Mouse (Mus musculus) limb, embryonic 12.5 days (tissue): Measurements from ENCODE around the gene Pgghg. TPM values are rescaled to one million over a fixed set of nuclear protein-coding genes. Genes with fewer than 3 reads are reported as not detected.
"Not testable (repeated sequence)": the region's sequence is repeated elsewhere in the genome, so short reads cannot be mapped to it uniquely, and the experiment has no call there.

Experiments used
- ATAC-seq: fragments of 200-750 bp; cut with Nextera tagmentation; 2 replicates; pipeline ENCODE4 v1.8.0; 2017; ENCODE audit warnings: low read depth, moderate TSS enrichment; ENCODE audit not compliant: insufficient number of reproducible peaks, insufficient read depth, low FRiP score, low TSS enrichment
- H3K27ac ChIP-seq: fragments of 300-500 bp; sonication (generic); 2 replicates; pipeline ENCODE4 v1.5.1; 2016; ENCODE audit warnings: mild to moderate bottlenecking, moderate library complexity
- H3K27me3 ChIP-seq: fragments of 300-500 bp; sonication (generic); 2 replicates; pipeline ENCODE4 v1.6.1; 2016; ENCODE audit warnings: mild to moderate bottlenecking, moderate library complexity
- H3K36me3 ChIP-seq: fragments of 300-500 bp; sonication (generic); 2 replicates; pipeline ENCODE4 v1.6.1; 2016; ENCODE audit warnings: mild to moderate bottlenecking, moderate library complexity
- H3K4me1 ChIP-seq: fragments of 300-500 bp; sonication (generic); replicated peaks from 2 replicates; pipeline ENCODE4 v1.6.1; 2016
- H3K4me2 ChIP-seq: fragments of 300-500 bp; sonication (generic); 2 replicates; pipeline ENCODE4 v1.6.1; 2016; ENCODE audit warnings: mild to moderate bottlenecking, moderate library complexity
- H3K4me3 ChIP-seq: fragments of 300-500 bp; sonication (generic); replicated peaks from 2 replicates; pipeline ENCODE4 v1.5.1; 2016; ENCODE audit warnings: mild to moderate bottlenecking
- H3K9ac ChIP-seq: fragments of 300-500 bp; sonication (generic); replicated peaks from 2 replicates; pipeline ENCODE4 v1.6.1; 2016; ENCODE audit warnings: mild to moderate bottlenecking, moderate library complexity
- H3K9me3 ChIP-seq: fragments of 300-500 bp; sonication (generic); 2 replicates; pipeline ENCODE4 v1.6.1; 2016; ENCODE audit warnings: mild to moderate bottlenecking, moderate library complexity
- WGBS: fragments of 180-500 bp; shearing (Covaris S2); methylation state at CpG from one replicate; pipeline ENCODE4 v1.1.7; 2016; 5-methylcytosine and 5-hydroxymethylcytosine counted together
- polyA plus RNA-seq: library from polyadenylated mRNA; unstranded; fragments of >200 nt; fragmentation: Nextera tagmentation; extraction: Ambion mirVana; gene quantifications from 2 replicates; pipeline ENCODE4 v1.2.1, GENCODE M21; 2016

Gene Pgghg
- polyA plus RNA-seq, 1 experiment from 2014 or later = 18.9 TPM

GRCm38 (mm10) chr7:140955758-140956555, 14.8 kb downstream of the Pgghg start, which contains the start of the genes Gm45717 and Ifitm2:
Gene Gm45717, minus strand, starts transcription at chr7:140955937.
Gene Ifitm2, minus strand, starts transcription at chr7:140955987.
- Histone ChIP-seq H3K27me3 (no peaks in the 10 kb centered on the region), H3K36me3 (peaks cover 13% of the 10 kb centered on the region; the same call in 1 of the 2 replicates), H3K4me2 (peak within 1 kb of the TSS; percentile 70), H3K9me3 (no peaks in the 10 kb centered on the region), H3K4me3 (peak within 1 kb of the TSS; percentile 64), H3K9ac (peak within 1 kb of the TSS; percentile 75), H3K27ac (peak within 1 kb of the TSS; percentile 94), H3K4me1 (peaks cover 53% of the 10 kb centered on the region)
- 1% methylated on average over 11 of the region's 11 CpGs for WGBS
- ATAC-seq = peak; percentile 85

DNA sequence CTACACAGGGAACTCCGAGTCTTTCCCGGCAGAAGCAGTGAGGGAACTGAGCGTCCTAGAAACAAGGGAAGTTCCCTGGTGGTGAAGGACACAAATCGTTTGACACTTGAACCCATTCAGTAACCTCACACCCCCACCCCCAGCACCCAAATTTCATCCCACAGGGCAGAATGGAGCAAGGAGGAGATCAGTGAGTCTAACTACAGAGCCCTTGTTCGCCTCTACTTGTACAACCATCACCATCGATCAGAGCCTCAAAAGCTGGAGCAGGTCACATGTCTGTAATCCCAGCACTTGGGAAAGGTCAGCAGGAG, 15.3 kb downstream of the Pgghg start:
- Histone ChIP-seq H3K9me3 (no peaks in the 10 kb centered on the region), H3K4me3 (peak overlapping the region; percentile 64; the same call in 1 of the 2 replicates), H3K4me1 (peaks cover 47% of the 10 kb centered on the region), H3K4me2 (peak overlapping the region; percentile 70), H3K27me3 (no peaks in the 10 kb centered on the region), H3K9ac (no peak overlapping the region), H3K27ac (peak overlapping the region; percentile 94), H3K36me3 (peaks cover 13% of the 10 kb centered on the region; the same call in 1 of the 2 replicates)
- 22% methylated on average over 6 of the region's 6 CpGs for WGBS
- ATAC-seq = no peak

DNA sequence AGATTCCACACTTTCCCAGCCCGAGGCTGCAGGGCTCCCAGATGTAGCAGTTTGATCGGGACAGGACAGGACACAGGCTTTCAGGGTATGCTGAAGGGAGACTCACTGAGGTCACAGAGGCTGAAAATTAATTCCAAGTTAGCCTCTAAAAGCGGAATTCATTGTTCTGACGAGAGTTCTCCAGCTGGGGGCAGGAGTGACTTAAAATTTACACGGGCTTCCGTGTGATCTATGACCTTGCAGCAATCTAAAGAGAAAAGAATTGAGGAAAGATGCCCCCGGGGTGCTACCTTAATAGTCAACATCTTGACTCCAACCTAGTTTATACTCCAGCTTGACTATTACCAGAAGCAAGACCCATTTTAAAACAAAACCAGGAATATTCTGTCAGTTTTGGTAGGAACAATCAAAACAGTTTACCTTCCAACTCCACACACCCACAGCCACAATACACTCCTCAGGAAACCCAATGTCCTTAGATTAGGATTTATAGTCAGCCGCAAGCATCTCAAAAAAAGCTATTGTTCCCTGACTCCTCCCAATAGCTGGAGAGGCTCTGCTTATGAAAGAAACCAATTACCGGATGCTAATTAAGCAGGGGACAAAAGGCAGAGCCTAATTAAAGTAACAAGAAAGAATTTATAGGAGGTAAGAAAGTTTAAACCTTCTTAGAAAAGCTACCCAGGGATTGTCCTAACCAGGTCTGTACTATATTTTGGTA, 18.1 kb downstream of the Pgghg start:
- H3K27me3 ChIP-seq = no peaks in the 10 kb centered on the region
- 8% methylated on average over 9 of the region's 9 CpGs for WGBS
- H3K36me3 ChIP-seq = no peaks in the 10 kb centered on the region
- no peaks in the 10 kb centered on the region for H3K9me3 ChIP-seq
- no peak overlapping the region for H3K9ac ChIP-seq
- H3K4me3 ChIP-seq = no peak overlapping the region
- H3K4me2 ChIP-seq = no peak overlapping the region
- no peak overlapping the region for H3K27ac ChIP-seq
- peaks cover 20% of the 10 kb centered on the region for H3K4me1 ChIP-seq
- no peak for ATAC-seq

DNA sequence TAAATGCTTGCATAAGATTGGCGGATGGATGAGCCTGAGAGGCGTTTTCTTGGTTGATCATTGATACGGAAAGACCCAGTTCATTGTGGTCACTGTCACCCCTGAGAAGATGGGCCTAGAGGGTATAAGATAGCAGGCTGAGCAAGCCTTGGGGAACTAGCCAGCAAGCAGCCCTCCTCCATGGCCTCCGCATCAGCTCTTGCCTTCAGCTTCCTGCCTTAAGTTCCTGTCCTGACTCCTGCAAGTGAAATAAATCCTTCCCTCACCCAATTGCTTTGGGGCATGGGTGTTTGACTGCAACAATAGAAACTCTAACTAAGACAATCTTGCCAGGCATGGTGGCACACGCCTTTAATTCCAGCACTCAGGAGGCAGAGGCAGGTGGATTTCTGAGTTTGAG, 18.8 kb downstream of the Pgghg start:
- no peak for ATAC-seq
- Histone ChIP-seq H3K9ac (no peak overlapping the region), H3K27me3 (no peaks in the 10 kb centered on the region), H3K4me3 (no peak overlapping the region), H3K9me3 (no peaks in the 10 kb centered on the region), H3K4me2 (no peak overlapping the region), H3K36me3 (no peaks in the 10 kb centered on the region), H3K27ac (no peak overlapping the region), H3K4me1 (peaks cover 15% of the 10 kb centered on the region)
- WGBS = 83% methylated on average over 5 of the region's 5 CpGs

- Histone ChIP-seq H3K9me3 (no peaks in the 10 kb centered on the region), H3K4me2 (no peak overlapping the region), H3K27me3 (no peaks in the 10 kb centered on the region), H3K27ac (no peak overlapping the region), H3K4me1 (peaks cover 9% of the 10 kb centered on the region), H3K36me3 (no peaks in the 10 kb centered on the region), H3K9ac (no peak overlapping the region), H3K4me3 (no peak overlapping the region)
- ATAC-seq = no peak
- WGBS = 83% methylated on average over 2 of the region's 2 CpGs
Measured at GRCm38 (mm10) chr7:140961416-140961815, 20.2 kb downstream of the Pgghg start.

GRCm38 (mm10) chr7:140962733-140963132, 21.5 kb downstream of the Pgghg start:
- 56% methylated on average over 2 of the region's 2 CpGs for WGBS
- Histone ChIP-seq H3K36me3 (no peaks in the 10 kb centered on the region), H3K4me2 (no peak overlapping the region), H3K27me3 (no peaks in the 10 kb centered on the region), H3K4me3 (no peak overlapping the region), H3K27ac (no peak overlapping the region), H3K9ac (no peak overlapping the region), H3K4me1 (peaks cover 8% of the 10 kb centered on the region), H3K9me3 (no peaks in the 10 kb centered on the region)
- no peak for ATAC-seq

- Histone ChIP-seq H3K9ac (no peak within 1 kb of the TSS), H3K4me3 (peak within 1 kb of the TSS; percentile 18), H3K9me3 (no peaks in the 10 kb centered on the region), H3K27ac (peak within 1 kb of the TSS; percentile 85), H3K4me1 (peaks cover 44% of the 10 kb centered on the region), H3K36me3 (no peaks in the 10 kb centered on the region), H3K27me3 (no peaks in the 10 kb centered on the region; the same call in 1 of the 2 replicates), H3K4me2 (peak within 1 kb of the TSS; percentile 48)
- no peak for ATAC-seq
- 80% methylated on average over 4 of the region's 4 CpGs for WGBS
Measured at GRCm38 (mm10) chr7:140966921-140967320, 25.7 kb downstream of the Pgghg start, which contains the start of gene Ifitm1. Gene Ifitm1, plus strand, starts transcription at chr7:140967221.

DNA sequence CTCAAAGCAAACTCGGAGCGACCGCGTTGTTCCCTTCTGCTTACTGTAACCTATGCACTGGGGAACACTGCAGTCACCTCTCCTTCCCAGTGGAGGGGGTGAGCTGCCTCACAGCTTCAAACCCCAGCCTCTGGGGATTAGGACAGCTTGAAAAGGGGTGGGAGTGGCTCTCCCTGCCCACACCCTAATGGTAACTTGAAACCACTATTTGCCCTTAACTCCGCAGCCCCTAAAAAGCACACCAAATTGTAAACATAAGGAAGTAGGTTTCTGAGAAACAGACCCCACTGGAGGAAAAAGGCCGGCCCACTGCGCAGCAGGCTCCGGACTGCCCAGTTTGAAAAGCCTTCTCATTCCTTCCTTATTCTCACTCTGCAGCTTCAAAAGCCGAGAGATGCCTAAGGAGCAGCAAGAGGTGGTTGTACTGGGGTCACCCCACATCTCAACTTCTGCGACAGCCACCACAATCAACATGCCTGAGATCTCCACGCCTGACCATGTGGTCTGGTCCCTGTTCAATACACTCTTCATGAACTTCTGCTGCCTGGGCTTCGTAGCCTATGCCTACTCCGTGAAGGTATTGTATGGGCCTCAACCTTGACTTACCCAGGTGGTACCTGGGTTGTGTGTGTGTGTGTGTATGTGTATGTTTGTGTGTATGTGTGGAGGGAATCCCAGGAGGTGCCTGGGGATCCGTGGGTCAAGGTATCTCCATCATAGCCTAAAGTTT, 26.8 kb downstream of the Pgghg start:
- Histone ChIP-seq H3K4me1 (peaks cover 45% of the 10 kb centered on the region), H3K27ac (peak overlapping the region; percentile 85), H3K4me3 (peak overlapping the region; percentile 18), H3K27me3 (no peaks in the 10 kb centered on the region; the same call in 1 of the 2 replicates), H3K36me3 (no peaks in the 10 kb centered on the region), H3K4me2 (peak overlapping the region; percentile 48), H3K9ac (no peak overlapping the region), H3K9me3 (no peaks in the 10 kb centered on the region)
- WGBS = 5% methylated on average over 14 of the region's 14 CpGs
- peak; percentile 73 for ATAC-seq

DNA sequence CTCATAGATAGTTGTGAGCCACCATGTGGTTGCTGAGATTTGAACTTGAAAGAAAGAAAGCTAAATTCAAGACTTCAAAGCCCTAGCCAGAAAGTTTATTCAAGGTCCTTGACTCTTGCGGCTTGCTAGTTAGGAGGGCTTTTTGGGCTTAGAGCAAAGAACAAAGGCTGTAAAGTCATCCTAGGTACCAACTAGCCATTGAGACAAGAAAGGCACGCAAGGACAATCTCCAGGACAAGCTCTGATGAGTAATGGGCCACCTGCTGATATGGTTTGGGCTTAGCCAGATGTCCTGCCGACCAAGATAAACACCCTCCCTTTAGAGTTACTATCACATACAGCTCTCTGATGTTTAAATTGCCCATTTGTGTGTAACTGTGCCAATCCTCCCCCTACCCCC, 27.5 kb downstream of the Pgghg start:
- H3K36me3 ChIP-seq, ATAC-seq, H3K9ac ChIP-seq, H3K27me3 ChIP-seq, H3K9me3 ChIP-seq, H3K27ac ChIP-seq: not testable (repeated sequence)
- WGBS = 23% methylated on average over 3 of the region's 3 CpGs
- peak overlapping the region; percentile 48 for H3K4me2 ChIP-seq
- peaks cover 52% of the 10 kb centered on the region for H3K4me1 ChIP-seq
- H3K4me3 ChIP-seq = peak overlapping the region; percentile 18; the same call in 1 of the 2 replicates

- H3K9ac ChIP-seq = no peak overlapping the region
- H3K9me3 ChIP-seq = no peaks in the 10 kb centered on the region
- H3K4me2 ChIP-seq = no peak overlapping the region
- 38% methylated on average over 7 of the region's 7 CpGs for WGBS
- H3K36me3 ChIP-seq = no peaks in the 10 kb centered on the region
- H3K4me3 ChIP-seq = no peak overlapping the region
- no peak for ATAC-seq
- H3K27ac ChIP-seq = peak overlapping the region; percentile 68
- no peaks in the 10 kb centered on the region; the same call in 1 of the 2 replicates for H3K27me3 ChIP-seq
- peaks cover 61% of the 10 kb centered on the region for H3K4me1 ChIP-seq
Measured at GRCm38 (mm10) chr7:140970931-140971330, 29.7 kb downstream of the Pgghg start.
